Mouse (Mus musculus): ENCODE measurements at regions not wholly inside any gene's neighbourhood (a gene's known extent, or its start where the extent isn't known, plus 50 kb on each side); places are given as distances from the start of the nearest gene placed in this dataset.

GRCm38 (mm10) chr10:19140628-19141027, 125.2 kb upstream of the Tnfaip3 start:
- no peak for DNase-seq (ENCODE audit: low spot score in 2 of 2)

- DNase-seq (ENCODE audit: low spot score in 2 of 2) = no peak
Measured at GRCm38 (mm10) chr10:19139234-19139633, 123.8 kb upstream of the Tnfaip3 start.

GRCm38 (mm10) chr10:19138258-19138657, 122.8 kb upstream of the Tnfaip3 start:
- DNase-seq (ENCODE audit: low spot score in 2 of 2) = no peak

DNA sequence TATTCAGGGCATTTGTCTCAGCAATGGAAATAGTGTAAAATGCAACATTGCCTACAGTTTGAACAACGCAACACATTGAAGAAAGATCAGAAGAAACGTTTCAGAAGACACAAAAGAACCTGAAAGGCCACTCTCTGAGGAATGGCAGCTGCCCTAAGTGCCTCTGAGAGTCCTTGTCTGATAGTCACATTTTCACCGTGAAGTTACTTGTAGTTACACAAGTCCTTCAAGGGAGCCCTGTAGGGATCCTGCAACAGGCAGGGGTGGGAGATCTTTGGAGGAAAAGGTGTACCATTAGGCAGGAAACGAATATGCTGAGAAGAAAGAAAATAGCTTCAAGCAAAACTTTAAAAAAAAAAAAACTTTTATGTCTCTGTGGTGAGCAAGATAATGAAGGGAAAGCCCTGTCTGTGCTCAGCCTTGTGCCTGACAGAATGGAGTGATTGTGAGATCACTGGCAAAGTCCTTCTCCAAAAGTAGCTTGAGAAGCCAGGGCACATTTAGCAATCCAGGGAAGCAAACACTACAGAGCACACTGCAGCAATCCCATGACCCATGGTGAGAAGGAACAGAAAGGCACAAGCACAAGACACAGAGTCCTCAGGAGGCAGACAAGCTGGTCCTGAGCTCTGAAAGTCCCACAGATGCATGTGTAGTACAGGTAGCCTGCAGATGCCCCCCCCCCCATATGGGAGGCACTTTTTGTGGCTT, 112.3 kb upstream of the Tnfaip3 start:
- no peak for DNase-seq (ENCODE audit: low spot score in 2 of 2)

DNA sequence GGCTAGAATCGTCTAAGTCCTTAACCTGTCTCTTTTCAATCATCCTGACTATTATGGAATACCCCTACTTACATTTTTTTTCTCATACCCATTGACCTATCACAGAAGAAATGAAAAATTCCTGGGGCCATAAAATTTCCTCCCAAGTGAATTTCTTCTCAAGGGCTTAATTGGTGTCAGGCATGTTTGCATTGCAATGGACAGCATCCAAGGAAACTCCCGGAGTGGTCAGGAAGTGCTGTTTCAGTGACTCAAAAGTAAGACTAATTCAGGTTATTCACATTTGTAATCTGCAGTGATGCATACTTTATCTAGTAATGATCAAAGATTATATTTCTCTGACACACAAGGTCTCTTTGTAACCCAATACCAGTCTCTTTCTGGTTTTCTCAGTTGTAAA, 111.5 kb upstream of the Tnfaip3 start:
- DNase-seq (ENCODE audit: low spot score in 2 of 2) = no peak

DNA sequence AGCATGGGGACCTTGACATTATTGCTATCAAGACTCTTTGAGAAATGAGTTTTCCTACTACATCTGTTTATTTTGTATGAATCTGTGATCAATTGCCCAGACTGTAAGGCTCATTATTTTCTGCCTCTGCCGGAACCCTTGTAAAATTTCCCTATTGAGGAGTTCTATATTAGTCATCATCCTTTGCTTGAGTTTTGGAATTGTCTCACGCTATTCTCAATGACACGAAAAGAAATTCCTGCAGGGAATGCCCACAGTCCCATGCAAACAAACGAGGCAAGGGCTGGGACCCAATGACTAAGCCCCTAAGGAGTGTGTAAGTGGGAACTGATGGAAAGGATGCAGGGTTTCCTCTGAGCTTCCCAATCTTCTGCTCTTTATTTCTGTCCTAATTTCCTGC, 111.0 kb upstream of the Tnfaip3 start:
- no peak for DNase-seq (ENCODE audit: low spot score in 2 of 2)

DNA sequence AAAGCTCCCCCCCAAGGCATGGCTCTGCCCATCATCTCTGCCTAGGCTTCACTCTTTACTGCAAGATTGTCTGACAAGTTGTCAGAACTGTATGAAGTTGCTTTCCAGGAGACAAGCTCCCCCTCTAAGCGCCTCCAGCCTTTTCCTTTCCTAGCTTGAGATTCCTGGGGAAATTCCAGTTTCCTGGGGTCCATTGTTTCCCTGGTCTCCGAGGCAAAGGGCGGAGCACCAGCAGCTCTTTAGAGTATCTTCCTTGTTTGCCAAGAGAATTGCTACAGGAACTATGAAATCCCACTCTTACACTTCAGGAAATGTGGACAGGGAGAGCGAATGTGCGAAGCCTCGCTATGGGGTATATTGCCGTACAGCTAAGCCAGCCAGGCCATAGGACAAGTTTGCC, 108.2 kb upstream of the Tnfaip3 start:
- DNase-seq (ENCODE audit: low spot score in 2 of 2) = no peak

- peak; percentile 30 to 57 for DNase-seq (ENCODE audit: low spot score in 2 of 2)
Measured at GRCm38 (mm10) chr10:19122221-19122620, 106.8 kb upstream of the Tnfaip3 start.

- DNase-seq (ENCODE audit: low spot score in 2 of 2) = no peak
Measured at GRCm38 (mm10) chr10:19119281-19120049, 104.0 kb upstream of the Tnfaip3 start.

GRCm38 (mm10) chr10:19118569-19119280, 103.3 kb upstream of the Tnfaip3 start:
- no peak for DNase-seq (ENCODE audit: low spot score in 2 of 2)

GRCm38 (mm10) chr10:19117071-19117605, 101.7 kb upstream of the Tnfaip3 start:
- DNase-seq (ENCODE audit: low spot score in 2 of 2) = no peak

DNA sequence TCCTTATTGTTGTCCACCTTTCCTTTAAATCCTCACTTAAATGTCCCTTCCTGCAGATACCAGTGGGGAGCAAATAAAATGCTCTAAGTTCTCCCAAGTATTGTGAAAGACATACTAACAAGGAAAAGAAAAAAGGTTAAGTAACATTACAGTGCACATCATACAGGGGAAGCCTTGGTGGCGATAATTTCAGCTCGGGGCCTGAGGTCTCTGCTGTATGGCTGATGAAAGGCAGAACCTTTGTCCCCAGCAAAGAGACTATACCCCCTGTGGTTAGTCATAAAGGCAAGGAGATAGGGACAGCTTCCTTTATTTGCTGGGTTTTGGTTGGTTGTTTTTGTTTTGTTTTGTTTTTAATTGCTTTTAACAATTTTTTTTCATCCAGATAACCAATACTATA, 97.0 kb upstream of the Tnfaip3 start:
- DNase-seq (ENCODE audit: low spot score in 2 of 2) = no peak

GRCm38 (mm10) chr10:19105231-19105681, 89.8 kb upstream of the Tnfaip3 start:
- no peak for DNase-seq (ENCODE audit: low spot score in 2 of 2)

DNA sequence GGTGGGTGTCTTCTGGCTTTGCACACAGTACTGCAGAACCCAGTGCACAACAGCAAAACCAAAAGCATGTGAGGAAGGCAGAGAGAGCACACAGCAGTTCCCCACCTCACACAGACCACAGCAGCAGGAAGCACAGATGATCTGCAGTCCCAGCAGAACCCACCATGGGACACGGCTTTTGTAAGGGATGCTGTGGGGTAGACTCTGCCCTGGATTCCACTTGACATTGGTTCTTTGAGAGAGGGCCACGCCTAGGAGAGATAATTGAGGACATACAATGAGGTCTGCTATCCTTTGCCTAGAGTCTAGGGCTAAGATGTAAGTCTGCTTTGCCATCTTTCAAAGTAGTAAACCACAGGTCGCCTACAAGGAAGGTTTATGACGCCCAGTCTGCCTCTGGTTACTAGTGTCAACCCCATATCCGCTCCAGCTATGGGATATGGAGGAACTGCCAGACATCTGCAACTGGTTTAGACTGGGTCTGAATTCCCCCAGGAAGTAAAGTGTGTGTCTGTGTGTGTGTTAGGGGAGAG, 89.3 kb upstream of the Tnfaip3 start:
- DNase-seq (ENCODE audit: low spot score in 2 of 2) = no peak

DNA sequence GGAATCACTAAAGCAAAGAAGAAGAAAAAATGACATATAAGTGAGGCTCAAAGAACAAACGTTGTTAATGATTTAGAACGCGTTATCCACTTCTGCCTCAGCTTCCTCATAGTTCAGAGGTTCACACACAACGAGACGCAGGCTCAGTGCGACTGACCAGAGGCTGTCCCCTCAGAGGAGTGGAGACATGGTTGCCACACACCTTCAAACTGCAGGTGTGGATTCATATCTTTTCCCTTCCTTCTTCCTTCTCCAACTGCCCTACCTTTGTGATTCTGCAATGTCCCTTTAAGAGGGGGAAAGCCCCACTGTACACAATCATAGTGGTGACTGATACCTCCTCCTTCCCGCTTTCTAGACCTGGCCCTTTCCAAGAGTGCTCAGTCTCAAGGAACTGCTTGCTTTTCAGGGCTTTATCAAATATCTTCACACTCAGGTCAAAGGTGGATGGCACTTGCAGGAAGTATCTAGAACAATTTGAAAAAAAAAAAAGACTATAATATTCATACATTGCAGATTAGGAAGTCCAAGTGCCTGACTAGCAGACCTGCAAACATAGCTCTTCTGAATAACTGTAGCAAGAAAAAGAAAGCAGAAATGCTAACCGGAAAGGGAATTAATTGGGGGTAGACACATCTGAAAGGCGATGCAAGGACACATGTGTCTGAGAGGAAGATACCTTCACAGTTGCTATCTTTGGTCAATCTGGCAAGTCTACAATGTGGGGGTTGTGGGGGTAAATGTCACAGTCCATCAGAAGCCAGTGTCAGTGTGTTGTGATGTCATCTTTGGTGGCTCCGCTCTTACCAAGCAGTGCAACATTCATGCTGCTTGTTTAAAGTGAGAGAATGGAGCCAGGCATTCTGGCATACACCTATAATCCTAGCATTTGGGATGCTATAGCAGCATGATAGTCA, 84.2 kb upstream of the Tnfaip3 start:
- no peak for DNase-seq (ENCODE audit: low spot score in 2 of 2)

DNA sequence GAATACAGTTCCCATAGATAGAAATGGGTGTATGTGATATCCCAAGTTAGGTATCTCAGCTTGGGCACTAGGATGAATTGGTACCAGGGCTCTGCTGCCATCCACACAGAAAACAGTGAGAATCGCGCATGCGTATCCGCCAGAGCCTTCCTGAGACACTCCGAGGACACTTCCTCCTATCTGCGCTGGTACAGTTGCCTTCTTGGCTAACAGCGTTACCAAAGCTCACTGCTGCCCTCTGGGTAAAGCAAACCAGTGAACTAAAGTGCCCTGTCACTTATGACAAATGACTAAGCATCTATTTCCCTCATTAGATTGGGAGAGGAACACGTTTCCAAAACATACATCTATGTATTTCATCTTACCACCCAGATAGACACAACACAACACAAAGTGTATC, 78.8 kb upstream of the Tnfaip3 start:
- DNase-seq (ENCODE audit: low spot score in 2 of 2) = peak; percentile 37 to 59

GRCm38 (mm10) chr10:19093689-19094088, 78.2 kb upstream of the Tnfaip3 start:
- no peak for DNase-seq (ENCODE audit: low spot score in 2 of 2)

DNA sequence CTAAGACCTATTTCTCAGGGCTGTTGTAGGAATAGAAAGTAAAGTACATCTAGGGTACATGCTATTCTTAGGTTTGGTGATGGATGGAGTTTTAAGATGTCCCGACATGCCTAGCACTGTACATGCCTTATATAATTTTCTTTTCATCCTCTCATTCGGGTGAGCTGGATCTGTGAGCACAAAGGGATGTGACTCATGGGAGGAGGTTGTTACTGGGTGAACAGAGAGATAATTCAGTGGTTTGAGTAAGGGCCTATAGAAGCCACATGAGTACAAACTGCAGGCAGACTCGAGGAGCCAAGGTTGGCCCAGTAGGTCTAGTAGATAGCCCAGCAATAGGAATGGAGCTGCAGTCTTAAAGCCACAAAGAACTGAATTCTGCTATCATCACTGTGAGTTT, 76.5 kb upstream of the Tnfaip3 start:
- DNase-seq (ENCODE audit: low spot score in 2 of 2) = no peak

GRCm38 (mm10) chr10:19091110-19091509, 75.7 kb upstream of the Tnfaip3 start:
- no peak for DNase-seq (ENCODE audit: low spot score in 2 of 2)

DNA sequence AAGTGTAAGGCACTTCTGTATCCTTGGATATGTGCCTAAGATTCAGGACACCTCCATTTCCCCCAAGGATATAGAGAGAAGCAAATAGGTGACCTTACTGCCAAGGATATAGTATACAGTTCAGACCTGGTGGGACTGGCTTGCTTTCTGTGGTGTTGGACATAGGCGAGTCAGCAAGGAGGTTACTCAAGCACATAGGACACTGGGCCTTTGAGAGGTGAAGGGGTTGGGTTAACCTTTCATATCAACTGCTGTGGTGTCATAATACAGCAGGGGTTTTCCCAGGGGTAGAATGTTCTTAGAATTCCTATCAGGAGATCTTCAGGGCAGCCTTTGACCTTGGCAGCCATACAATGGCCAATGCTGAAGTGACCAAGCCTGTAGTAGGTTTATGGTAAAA, 71.5 kb upstream of the Tnfaip3 start:
- no peak for DNase-seq (ENCODE audit: low spot score in 2 of 2)

DNA sequence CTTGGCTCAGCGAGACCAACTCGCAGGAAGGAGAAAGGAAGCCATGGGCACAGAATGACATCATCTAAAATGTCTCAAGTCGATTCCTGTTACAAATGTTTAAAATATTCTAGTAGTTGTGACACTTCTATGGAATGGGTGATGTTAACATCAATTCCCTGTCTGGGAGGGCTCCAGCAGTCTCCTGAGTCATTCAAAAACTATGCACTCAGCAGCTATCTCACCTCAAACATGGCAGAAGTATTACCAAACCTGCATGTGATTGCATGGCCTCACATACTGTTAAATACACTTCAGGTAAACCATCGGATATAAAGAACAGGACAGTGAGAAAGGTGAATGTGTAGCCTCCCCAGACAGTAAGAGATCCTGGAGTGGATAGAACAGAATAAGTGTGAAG, 66.7 kb upstream of the Tnfaip3 start:
- no peak for DNase-seq (ENCODE audit: low spot score in 2 of 2)
